Mouse (Mus musculus) CH12.LX (cell line): Measurements from ENCODE around the gene St6galnac6.

Source experiments
- CTCF ChIP-seq, 2 experiments: IDR thresholded peaks in 1 of 2; conservative IDR thresholded peaks in 1 of 2; 2 replicates each; pipeline ENCODE4 v1.5.1; 2011 to 2012; ENCODE audit warnings: low read depth in 2 of 2, low read length in 2 of 2, improper control_type of control experiment in 1 of 2, inconsistent platforms in 1 of 2, mild to moderate bottlenecking in 1 of 2, moderate library complexity in 1 of 2
- EP300 ChIP-seq: IDR thresholded peaks from 2 replicates; pipeline ENCODE4 v1.6.1; 2011; ENCODE audit warnings: low read length, improper control_type of control experiment
- MEF2A ChIP-seq: IDR thresholded peaks from 2 replicates; pipeline ENCODE4 v1.6.1; 2014; ENCODE audit warnings: low read depth, mild to moderate bottlenecking, inconsistent platforms, low read length, improper control_type of control experiment, borderline replicate concordance
- SMC3 ChIP-seq: IDR thresholded peaks from 2 replicates; pipeline ENCODE4 v1.6.1; 2011; ENCODE audit warnings: low read depth, low read length, improper control_type of control experiment
- USF1 ChIP-seq: IDR thresholded peaks from 2 replicates; pipeline ENCODE4 v1.6.1; 2014; ENCODE audit warnings: low read depth, mild to moderate bottlenecking, inconsistent platforms, low read length, improper control_type of control experiment

- TF ChIP-seq USF1, result no peak
- TF ChIP-seq MEF2A, result no peak
- no peak for TF ChIP-seq EP300
- no peak for TF ChIP-seq SMC3
- TF ChIP-seq CTCF (conservative IDR thresholded peaks at IDR 0.05 in 1 of 2, IDR thresholded peaks at IDR 0.05 in 1 of 2; ENCODE audit: low read depth in 2 of 2, low read length in 2 of 2), result no peak
Observed at GRCm38 (mm10) chr2:32667775-32668174, 68.3 kb downstream of the St6galnac6 start.
